In the genomic region with DNA sequence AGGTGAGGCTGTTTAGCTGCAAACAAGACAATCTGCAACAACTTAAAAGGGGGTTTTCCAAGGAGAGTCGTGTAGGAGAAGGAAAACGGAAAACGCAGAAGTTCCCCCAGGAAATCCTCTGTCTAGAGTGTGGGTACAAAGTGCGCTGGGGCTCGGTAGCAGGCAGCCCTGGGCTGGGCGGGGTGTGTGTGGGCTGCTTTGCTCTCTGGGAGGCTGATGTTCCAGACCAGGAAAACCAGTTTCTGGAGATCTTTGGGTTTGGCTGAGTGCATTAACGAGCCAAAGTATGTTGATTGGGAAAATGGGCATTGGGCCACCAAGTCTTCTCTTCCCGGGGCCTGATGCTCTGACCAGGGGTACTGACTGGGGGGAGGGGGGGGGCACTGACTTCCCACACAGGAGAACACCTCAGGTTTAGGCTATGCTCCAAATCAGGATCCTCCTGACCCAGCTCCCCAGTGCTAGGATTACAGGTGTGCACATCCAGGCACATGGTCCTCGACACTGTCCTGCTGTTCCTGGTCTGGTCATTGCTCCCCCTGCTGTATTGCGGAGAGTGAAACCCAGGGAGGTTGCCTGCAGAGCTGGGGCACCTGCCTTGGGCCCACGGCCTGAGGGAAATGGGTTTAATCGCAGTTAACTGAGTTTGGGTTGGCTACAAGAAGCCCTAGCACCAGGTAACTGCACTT, we compare ENCODE assay signal across 15 mouse cellular contexts. TPM values are rescaled to one million over a fixed set of nuclear protein-coding genes. Genes with fewer than 3 reads are reported as not detected.
A peak's percentile ranks its signal among the peaks of the same experiment; 100 is the strongest.
DNase-seq lines count a peak whose midpoint lies in the region; ATAC-seq and TF ChIP-seq lines count a peak whose summit lies in the region.
"Had no signal": no experiment of that assay in that cellular context is flagged by ENCODE, and none has a peak within 500 bp of the region (broad histone marks: within the 10 kb centered on the region; RNA-seq: fewer than 3 reads in every experiment).

No protein-coding gene starts in this region.

- no peaks in the 10 kb centered on the region for H3K36me3 ChIP-seq in intestine, postnatal 0 days (ENCODE audit: control insufficient read depth, insufficient read depth)
- H3K36me3 ChIP-seq: liver, embryonic 15.5 days; midbrain, embryonic 15.5 days had no signal

- peak; percentile 34; the same call in 1 of the 2 replicates for TF ChIP-seq CTCF in intestine, postnatal 0 days (IDR thresholded peaks at IDR 0.05; ENCODE audit: low read depth)

- no peak overlapping the region for H3K4me3 ChIP-seq in intestine, postnatal 0 days (ENCODE audit: low read depth, low read length)
- H3K4me3 ChIP-seq: liver, embryonic 15.5 days; midbrain, embryonic 15.5 days had no signal

- H3K9me3 ChIP-seq in intestine, postnatal 0 days (ENCODE audit: control insufficient read depth) = no peaks in the 10 kb centered on the region
- H3K9me3 ChIP-seq: liver, embryonic 15.5 days; midbrain, embryonic 15.5 days had no signal

- H3K4me2 ChIP-seq in intestine, postnatal 0 days (replicated peaks; ENCODE audit: low read depth) = peak overlapping the region; percentile 47
- H3K4me2 ChIP-seq: heart, embryonic 11.5 days; liver, embryonic 15.5 days; midbrain, embryonic 15.5 days had no signal

- H3K27ac ChIP-seq in intestine, postnatal 0 days (ENCODE audit: low read depth, low read length) = peak overlapping the region; percentile 71
- H3K27ac ChIP-seq: liver, embryonic 15.5 days; midbrain, embryonic 15.5 days had no signal

- no peaks in the 10 kb centered on the region for H3K27me3 ChIP-seq in intestine, postnatal 0 days (replicated peaks; ENCODE audit: control insufficient read depth, insufficient read depth, low read length)
- H3K27me3 ChIP-seq: midbrain, embryonic 15.5 days had no signal

- ATAC-seq in intestine, postnatal 0 days = peak; percentile 88
- ATAC-seq: midbrain, embryonic 15.5 days had no signal

- WGBS in intestine, postnatal 0 days = 33% methylated on average over 12 of the region's 12 CpGs

- no peak overlapping the region for H3K9ac ChIP-seq in intestine, postnatal 0 days (ENCODE audit: low read depth, low read length)
- H3K9ac ChIP-seq: liver, embryonic 15.5 days; midbrain, embryonic 15.5 days had no signal

- DNase-seq in kidney, adult 9 months = peak; percentile 40
- no peak for DNase-seq in kidney, adult 18-20 months
- DNase-seq in urinary bladder, postnatal 14 days (ENCODE audit: low spot score) = peak; percentile 23
- no peak for DNase-seq in urinary bladder, postnatal 25 days (ENCODE audit: low spot score)
- peak; percentile 13 for DNase-seq in yolk sac, embryonic 10.5 days (ENCODE audit: low spot score)
- DNase-seq in frontal cortex, postnatal 36 days (ENCODE audit: low spot score in 2 of 2) = no peak
- no peak for DNase-seq in adipocyte (ENCODE audit: low spot score)
- DNase-seq: B cell, adult 2 months; cerebellum, postnatal 10 days; gastrocnemius, postnatal 14 days; right cerebral cortex, adult 18-20 months had no signal

- 0 out of 2 replicates have a peak, but pooled peaks cover 6% of the 10 kb centered on the region for H3K4me1 ChIP-seq in intestine, postnatal 0 days (replicated peaks; ENCODE audit: control insufficient read depth, insufficient read depth, low read length)
- H3K4me1 ChIP-seq: midbrain, embryonic 15.5 days had no signal

RNA-seq across cellular contexts. Expression of gene Tmem154, which starts 28.0 kb away (rescaled TPM):
- polyA plus RNA-seq in intestine, postnatal 0 days (2015; fragmentation: Nextera tagmentation; extraction: Ambion mirVana) = 0.76 and 0.93 TPM in 2 replicates

RNA-seq across cellular contexts. Expression of gene Tigd4, which starts 44.7 kb away (rescaled TPM):
- 0.04 TPM in 1 of 2 replicates, not detected in the other for polyA plus RNA-seq in intestine, postnatal 0 days (2015; fragmentation: Nextera tagmentation; extraction: Ambion mirVana)
- polyA plus RNA-seq: heart, embryonic 11.5 days; midbrain, embryonic 15.5 days had no signal

RNA-seq across cellular contexts. Expression of gene Arfip1, which starts 55.6 kb away (rescaled TPM):
- polyA plus RNA-seq in intestine, postnatal 0 days (2015; fragmentation: Nextera tagmentation; extraction: Ambion mirVana) = 42.6 and 46.5 TPM in 2 replicates

Comparison
In these comparisons a context has a peak if more than half of its experiments do, and no peak if none do; other contexts are left out.
1. DNase-seq: peak in kidney, adult 9 months (single experiment), urinary bladder, postnatal 14 days (single experiment) and yolk sac, embryonic 10.5 days (single experiment); none in kidney, adult 18-20 months (single experiment), urinary bladder, postnatal 25 days (single experiment), frontal cortex, postnatal 36 days (0 of 2) and adipocyte (single experiment).